Mouse (Mus musculus): Measurements from ENCODE around the gene Numb. TPM values are rescaled to one million over a fixed set of nuclear protein-coding genes. Genes with fewer than 3 reads are reported as not detected.

The Numb gene
- polyA plus RNA-seq, 1 experiment from 2014 or later, result 30.8 TPM

DNA sequence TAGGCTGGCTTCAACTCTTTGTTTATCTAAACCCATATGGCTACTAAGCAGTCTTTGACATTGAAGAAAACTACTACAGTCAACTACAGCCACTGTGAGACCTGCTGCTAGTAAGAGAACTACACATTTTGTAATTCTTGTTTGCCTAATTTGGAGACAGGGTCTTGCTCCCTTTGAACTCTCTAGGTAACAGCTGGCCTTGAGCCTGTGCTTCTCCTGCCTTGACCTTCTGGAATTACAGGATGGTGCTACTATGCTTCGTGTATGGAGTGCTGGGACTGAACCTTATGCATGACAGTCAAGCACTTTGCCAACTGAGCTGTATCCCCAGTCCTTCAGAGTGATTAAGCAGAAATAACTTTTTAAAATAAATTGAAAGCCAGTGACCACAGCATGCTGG, 105.1 kb downstream of the Numb start:
- ATAC-seq (ENCODE audit: insufficient read depth, low FRiP score, low TSS enrichment) (no peak), DNase-seq (ENCODE audit: low spot score) (no peak)
- Histone ChIP-seq H3K27ac (ENCODE audit: low read depth, low read length) (no peak overlapping the region), H3K9ac (ENCODE audit: low read length) (no peak overlapping the region), H3K4me1 (ENCODE audit: control insufficient read depth, insufficient read depth, low read length) (no peaks in the 10 kb centered on the region), H3K36me3 (ENCODE audit: control insufficient read depth, insufficient read depth, low read length) (no peaks in the 10 kb centered on the region), H3K4me2 (ENCODE audit: low read depth) (no peak overlapping the region), H3K9me3 (ENCODE audit: control insufficient read depth, low read length) (no peaks in the 10 kb centered on the region), H3K27me3 (ENCODE audit: control insufficient read depth, insufficient read depth, low read length) (no peaks in the 10 kb centered on the region), H3K4me3 (ENCODE audit: low read depth, low read length) (no peak overlapping the region)
- 89% methylated on average over 1 of the region's 1 CpGs for WGBS

GRCm38 (mm10) chr12:83811901-83812300, 109.8 kb downstream of the Numb start:
- Histone ChIP-seq H3K4me3 (ENCODE audit: low read depth, low read length) (no peak overlapping the region), H3K9me3 (ENCODE audit: control insufficient read depth, low read length) (no peaks in the 10 kb centered on the region), H3K27ac (ENCODE audit: low read depth, low read length) (no peak overlapping the region), H3K9ac (ENCODE audit: low read length) (no peak overlapping the region), H3K4me1 (ENCODE audit: control insufficient read depth, insufficient read depth, low read length) (no peaks in the 10 kb centered on the region), H3K27me3 (ENCODE audit: control insufficient read depth, insufficient read depth, low read length) (no peaks in the 10 kb centered on the region), H3K4me2 (ENCODE audit: low read depth) (no peak overlapping the region), H3K36me3 (ENCODE audit: control insufficient read depth, insufficient read depth, low read length) (peaks cover 1% of the 10 kb centered on the region; the same call in 1 of the 2 replicates)
- no peak for ATAC-seq (ENCODE audit: insufficient read depth, low FRiP score, low TSS enrichment)
- 96% methylated on average over 3 of the region's 3 CpGs for WGBS
- DNase-seq (ENCODE audit: low spot score), result no peak

DNA sequence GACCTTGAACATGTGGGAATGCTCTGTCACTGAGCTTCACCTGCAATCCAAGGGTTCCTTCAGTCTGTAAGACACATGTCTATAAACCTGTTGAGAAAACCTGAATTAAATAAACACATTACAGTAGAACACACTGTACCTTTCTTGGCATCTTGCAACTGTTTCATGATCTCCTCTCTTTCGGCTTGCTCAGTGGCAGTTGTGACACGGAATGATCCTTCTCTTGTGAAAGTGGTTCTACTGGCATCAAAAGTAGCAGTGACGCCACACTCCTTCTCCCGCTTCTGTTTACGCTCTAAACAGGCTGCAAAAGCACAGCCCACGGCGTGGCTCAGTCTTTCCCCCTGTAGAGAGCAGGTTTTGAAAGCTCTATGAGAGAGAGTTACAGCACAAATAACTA, 118.1 kb downstream of the Numb start:
- Histone ChIP-seq H3K9ac (ENCODE audit: low read length) (no peak overlapping the region), H3K4me3 (ENCODE audit: low read depth, low read length) (no peak overlapping the region), H3K27me3 (ENCODE audit: control insufficient read depth, insufficient read depth, low read length) (no peaks in the 10 kb centered on the region), H3K36me3 (ENCODE audit: control insufficient read depth, insufficient read depth, low read length) (peaks cover 29% of the 10 kb centered on the region), H3K27ac (ENCODE audit: low read depth, low read length) (no peak overlapping the region), H3K9me3 (ENCODE audit: control insufficient read depth, low read length) (no peaks in the 10 kb centered on the region), H3K4me2 (ENCODE audit: low read depth) (no peak overlapping the region), H3K4me1 (ENCODE audit: control insufficient read depth, insufficient read depth, low read length) (no peaks in the 10 kb centered on the region)
- 98% methylated on average over 7 of the region's 7 CpGs for WGBS
- DNase-seq (ENCODE audit: low spot score), result no peak
- no peak for ATAC-seq (ENCODE audit: insufficient read depth, low FRiP score, low TSS enrichment)

- no peaks in the 10 kb centered on the region for H3K9me3 ChIP-seq (ENCODE audit: control insufficient read depth, low read length)
- WGBS, result 68% methylated on average over 9 of the region's 9 CpGs
- DNase-seq (ENCODE audit: low spot score) (no peak), ATAC-seq (ENCODE audit: insufficient read depth, low FRiP score, low TSS enrichment) (no peak)
- no peak overlapping the region for H3K27ac ChIP-seq (ENCODE audit: low read depth, low read length)
- H3K9ac ChIP-seq (ENCODE audit: low read length), result no peak overlapping the region
- H3K36me3 ChIP-seq (ENCODE audit: control insufficient read depth, insufficient read depth, low read length), result peaks cover 20% of the 10 kb centered on the region
- no peak overlapping the region for H3K4me2 ChIP-seq (ENCODE audit: low read depth)
- no peaks in the 10 kb centered on the region for H3K4me1 ChIP-seq (ENCODE audit: control insufficient read depth, insufficient read depth, low read length)
- no peaks in the 10 kb centered on the region for H3K27me3 ChIP-seq (ENCODE audit: control insufficient read depth, insufficient read depth, low read length)
- H3K4me3 ChIP-seq (ENCODE audit: low read depth, low read length), result no peak overlapping the region
These were observed 120.8 kb downstream of the Numb start for GRCm38 (mm10) chr12:83800943-83801342.

- H3K9ac ChIP-seq (ENCODE audit: low read length), result no peak overlapping the region
- H3K27ac ChIP-seq (ENCODE audit: low read depth, low read length), result no peak overlapping the region
- H3K4me3 ChIP-seq (ENCODE audit: low read depth, low read length), result no peak overlapping the region
- no peaks in the 10 kb centered on the region for H3K27me3 ChIP-seq (ENCODE audit: control insufficient read depth, insufficient read depth, low read length)
- ATAC-seq (ENCODE audit: insufficient read depth, low FRiP score, low TSS enrichment) (no peak), DNase-seq (ENCODE audit: low spot score) (no peak)
- H3K9me3 ChIP-seq (ENCODE audit: control insufficient read depth, low read length), result no peaks in the 10 kb centered on the region
- no peaks in the 10 kb centered on the region for H3K4me1 ChIP-seq (ENCODE audit: control insufficient read depth, insufficient read depth, low read length)
- H3K4me2 ChIP-seq (ENCODE audit: low read depth), result no peak overlapping the region
- H3K36me3 ChIP-seq (ENCODE audit: control insufficient read depth, insufficient read depth, low read length), result peaks cover 8% of the 10 kb centered on the region
- WGBS, result 91% methylated on average over 5 of the region's 5 CpGs
These were observed 123.4 kb downstream of the Numb start for GRCm38 (mm10) chr12:83798313-83798712.

DNA sequence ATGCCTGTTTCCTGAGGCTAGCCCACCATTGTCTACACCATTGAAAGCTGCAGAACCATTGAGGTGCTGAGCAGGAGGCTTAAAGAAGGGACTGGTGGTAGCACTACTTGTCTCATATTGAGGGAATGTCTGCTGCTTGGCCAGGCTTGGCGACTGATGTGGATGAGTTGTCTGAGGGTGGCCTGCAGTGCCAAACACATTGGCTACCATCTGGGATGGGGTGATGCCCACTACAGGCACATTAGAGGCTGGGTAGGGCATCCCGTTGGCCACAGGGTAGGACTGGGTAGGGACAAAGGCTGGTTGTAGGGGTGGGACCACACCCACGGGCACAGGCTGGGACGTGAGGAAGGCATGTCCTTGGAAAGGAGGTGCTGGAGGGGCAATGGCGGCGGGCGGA, 126.1 kb downstream of the Numb start:
- ATAC-seq (ENCODE audit: insufficient read depth, low FRiP score, low TSS enrichment) (no peak), DNase-seq (ENCODE audit: low spot score) (no peak)
- Histone ChIP-seq H3K27ac (ENCODE audit: low read depth, low read length) (no peak overlapping the region), H3K4me3 (ENCODE audit: low read depth, low read length) (no peak overlapping the region), H3K9me3 (ENCODE audit: control insufficient read depth, low read length) (no peaks in the 10 kb centered on the region), H3K27me3 (ENCODE audit: control insufficient read depth, insufficient read depth, low read length) (no peaks in the 10 kb centered on the region), H3K36me3 (ENCODE audit: control insufficient read depth, insufficient read depth, low read length) (peaks cover 11% of the 10 kb centered on the region), H3K4me2 (ENCODE audit: low read depth) (no peak overlapping the region), H3K4me1 (ENCODE audit: control insufficient read depth, insufficient read depth, low read length) (no peaks in the 10 kb centered on the region), H3K9ac (ENCODE audit: low read length) (no peak overlapping the region)
- WGBS, result 90% methylated on average over 7 of the region's 7 CpGs

- H3K36me3 ChIP-seq (ENCODE audit: control insufficient read depth, insufficient read depth, low read length), result peaks cover 9% of the 10 kb centered on the region
- ATAC-seq (ENCODE audit: insufficient read depth, low FRiP score, low TSS enrichment) (no peak), DNase-seq (ENCODE audit: low spot score) (no peak)
- H3K27ac ChIP-seq (ENCODE audit: low read depth, low read length), result no peak overlapping the region
- no peaks in the 10 kb centered on the region for H3K4me1 ChIP-seq (ENCODE audit: control insufficient read depth, insufficient read depth, low read length)
- WGBS, result 71% methylated on average over 2 of the region's 2 CpGs
- no peaks in the 10 kb centered on the region for H3K27me3 ChIP-seq (ENCODE audit: control insufficient read depth, insufficient read depth, low read length)
- no peaks in the 10 kb centered on the region for H3K9me3 ChIP-seq (ENCODE audit: control insufficient read depth, low read length)
- H3K4me3 ChIP-seq (ENCODE audit: low read depth, low read length), result no peak overlapping the region
- no peak overlapping the region for H3K9ac ChIP-seq (ENCODE audit: low read length)
- H3K4me2 ChIP-seq (ENCODE audit: low read depth), result no peak overlapping the region
These were observed 126.7 kb downstream of the Numb start for GRCm38 (mm10) chr12:83795051-83795450.

DNA sequence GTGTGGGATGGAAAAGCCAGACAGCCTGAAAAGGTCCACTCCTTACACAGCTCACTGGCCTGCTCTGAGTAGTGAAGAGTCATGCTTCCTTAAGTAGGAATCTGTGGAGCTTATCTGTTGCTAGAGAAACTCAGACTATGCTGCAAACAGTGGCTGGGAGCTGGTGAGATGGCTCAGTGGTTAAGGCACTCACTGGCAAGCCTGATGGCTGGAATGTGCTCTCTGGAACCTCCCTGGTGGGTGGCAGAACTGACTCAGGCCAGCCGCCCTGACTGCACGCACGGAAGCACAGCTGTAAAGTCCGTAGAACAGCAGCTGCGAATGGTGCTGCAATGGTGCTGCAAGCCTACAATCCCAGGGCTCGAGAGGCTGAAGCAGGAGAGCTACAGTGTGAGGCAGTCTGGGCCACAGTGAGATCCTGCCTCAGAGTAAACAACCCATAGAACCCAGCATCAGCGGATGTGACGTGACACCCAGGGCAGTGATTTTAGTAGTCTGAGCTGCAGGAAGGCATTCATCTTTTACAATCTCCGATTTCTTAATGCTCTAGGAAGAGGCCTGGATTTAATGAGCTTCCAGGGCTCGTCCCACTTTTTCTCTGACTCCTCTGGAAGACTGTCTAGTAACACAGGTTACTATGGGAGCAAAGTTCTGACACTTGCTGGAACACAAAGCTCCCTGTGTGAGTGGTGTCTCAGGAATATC, 128.9 kb downstream of the Numb start:
- WGBS, result 69% methylated on average over 10 of the region's 10 CpGs
- H3K4me1 ChIP-seq (ENCODE audit: control insufficient read depth, insufficient read depth, low read length), result no peaks in the 10 kb centered on the region
- peaks cover 5% of the 10 kb centered on the region; the same call in 1 of the 2 replicates for H3K36me3 ChIP-seq (ENCODE audit: control insufficient read depth, insufficient read depth, low read length)
- H3K27ac ChIP-seq (ENCODE audit: low read depth, low read length), result no peak overlapping the region
- H3K9me3 ChIP-seq (ENCODE audit: control insufficient read depth, low read length), result no peaks in the 10 kb centered on the region
- no peak overlapping the region for H3K4me2 ChIP-seq (ENCODE audit: low read depth)
- H3K27me3 ChIP-seq (ENCODE audit: control insufficient read depth, insufficient read depth, low read length), result no peaks in the 10 kb centered on the region
- ATAC-seq (ENCODE audit: insufficient read depth, low FRiP score, low TSS enrichment) (no peak), DNase-seq (ENCODE audit: low spot score) (no peak)
- H3K9ac ChIP-seq (ENCODE audit: low read length), result no peak overlapping the region
- H3K4me3 ChIP-seq (ENCODE audit: low read depth, low read length), result no peak overlapping the region

DNA sequence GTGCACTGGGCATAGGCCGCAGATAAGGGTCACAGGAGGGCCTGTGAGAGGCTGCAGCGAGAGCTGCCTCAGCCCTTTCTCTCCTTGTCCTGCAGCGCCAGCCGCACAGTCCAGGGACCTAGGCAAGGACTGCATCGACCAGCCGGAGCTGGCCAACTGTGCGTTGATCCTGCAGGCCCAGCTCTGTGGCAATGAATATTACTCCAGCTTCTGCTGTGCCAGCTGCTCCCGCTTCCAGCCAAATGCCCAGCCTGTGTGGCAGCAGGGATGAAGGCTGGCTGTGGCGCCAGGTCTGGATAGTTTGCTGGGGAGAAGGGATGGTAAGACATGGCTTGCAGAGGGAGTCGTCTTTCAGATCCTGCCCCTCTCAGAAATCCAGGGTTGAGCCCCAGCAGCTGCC, 130.0 kb downstream of the Numb start:
- Histone ChIP-seq H3K9me3 (ENCODE audit: control insufficient read depth, low read length) (no peaks in the 10 kb centered on the region), H3K4me1 (ENCODE audit: control insufficient read depth, insufficient read depth, low read length) (no peaks in the 10 kb centered on the region), H3K27me3 (ENCODE audit: control insufficient read depth, insufficient read depth, low read length) (no peaks in the 10 kb centered on the region), H3K36me3 (ENCODE audit: control insufficient read depth, insufficient read depth, low read length) (peaks cover 5% of the 10 kb centered on the region; the same call in 1 of the 2 replicates), H3K27ac (ENCODE audit: low read depth, low read length) (no peak overlapping the region), H3K9ac (ENCODE audit: low read length) (no peak overlapping the region), H3K4me3 (ENCODE audit: low read depth, low read length) (no peak overlapping the region), H3K4me2 (ENCODE audit: low read depth) (no peak overlapping the region)
- DNase-seq (ENCODE audit: low spot score) (no peak), ATAC-seq (ENCODE audit: insufficient read depth, low FRiP score, low TSS enrichment) (no peak)
- WGBS, result 84% methylated on average over 10 of the region's 10 CpGs
